Mouse (Mus musculus) stomach, postnatal 0 days (tissue): ENCODE data around the gene Prkd2. TPM values are rescaled to one million over a fixed set of nuclear protein-coding genes. Genes with fewer than 3 reads are reported as not detected.

Experiments used
- ATAC-seq: fragments of 200-750 bp; cut with Nextera tagmentation; 2 replicates; pipeline ENCODE4 v1.8.0; 2017; ENCODE audit not compliant: low FRiP score, low TSS enrichment
- DNase-seq: peaks from one replicate; pipeline ENCODE4 v3.0.0-alpha.2; 2016; ENCODE audit warnings: low spot score
- H3K27ac ChIP-seq: fragments of 300-500 bp; sonication (generic); replicated peaks from 2 replicates; pipeline ENCODE4 v1.5.1; 2014; ENCODE audit warnings: mild to moderate bottlenecking, control low read depth
- H3K27me3 ChIP-seq: fragments of 300-500 bp; sonication (generic); 2 replicates; pipeline ENCODE4 v1.6.1; 2014; ENCODE audit warnings: low read length; ENCODE audit not compliant: control insufficient read depth, insufficient read depth
- H3K36me3 ChIP-seq: fragments of 300-500 bp; sonication (generic); 2 replicates; pipeline ENCODE4 v1.6.1; 2014; ENCODE audit warnings: low read length, mixed read lengths; ENCODE audit not compliant: control insufficient read depth, insufficient read depth
- H3K4me1 ChIP-seq: fragments of 300-500 bp; sonication (generic); replicated peaks from 2 replicates; pipeline ENCODE4 v1.6.1; 2014; ENCODE audit warnings: antibody characterized with exemption; ENCODE audit not compliant: control insufficient read depth, insufficient read depth
- H3K4me2 ChIP-seq: fragments of 300-500 bp; sonication (generic); replicated peaks from 2 replicates; pipeline ENCODE4 v1.6.1; 2014; ENCODE audit warnings: low read depth, mild to moderate bottlenecking, control low read depth, moderate library complexity
- H3K4me3 ChIP-seq: fragments of 300-500 bp; sonication (generic); 2 replicates; pipeline ENCODE4 v1.5.1; 2014; ENCODE audit warnings: low read depth, low read length, control low read depth
- H3K9ac ChIP-seq: fragments of 300-500 bp; sonication (generic); 2 replicates; pipeline ENCODE4 v1.6.1; 2014; ENCODE audit warnings: mild to moderate bottlenecking, low read length, control low read depth, mixed read lengths
- H3K9me3 ChIP-seq: fragments of 300-500 bp; sonication (generic); 2 replicates; pipeline ENCODE4 v1.6.1; 2016; ENCODE audit warnings: low read length; ENCODE audit not compliant: control insufficient read depth
- CTCF ChIP-seq: IDR thresholded peaks from 2 replicates; pipeline ENCODE4 v1.5.1; 2016; ENCODE audit warnings: antibody characterized with exemption, low read depth, mild to moderate bottlenecking, moderate library complexity
- EP300 ChIP-seq: optimal IDR thresholded peaks from 2 replicates; pipeline ENCODE3; 2016; ENCODE audit warnings: antibody characterized with exemption
- WGBS: fragments of 180-500 bp; shearing (Covaris S2); extraction: QIAGEN DNeasy Blood & Tissue Kit; methylation state at CpG from one replicate; pipeline ENCODE4 v1.1.7; 2014; 5-methylcytosine and 5-hydroxymethylcytosine counted together
- polyA plus RNA-seq: library from polyadenylated mRNA; unstranded; fragments of >200 nt; fragmentation: Nextera tagmentation; extraction: Ambion mirVana; gene quantifications from 2 replicates; pipeline ENCODE4 v1.2.1, GENCODE M21; 2015

Gene Prkd2
- polyA plus RNA-seq, 1 experiment from 2014 or later, result 7.5 TPM

GRCm38 (mm10) chr7:16845820-16846167 is 3.1 kb downstream of the Prkd2 start:
- WGBS, result 32% methylated on average over 10 of the region's 10 CpGs

GRCm38 (mm10) chr7:16846775-16847174 is 4.1 kb downstream of the Prkd2 start:
- H3K9ac ChIP-seq, result no peak overlapping the region
- no peaks in the 10 kb centered on the region for H3K9me3 ChIP-seq
- peaks cover 5% of the 10 kb centered on the region; the same call in 1 of the 2 replicates for H3K4me1 ChIP-seq
- no peak overlapping the region for H3K4me2 ChIP-seq
- ATAC-seq (no peak), DNase-seq (no peak)
- H3K27ac ChIP-seq, result no peak overlapping the region
- H3K36me3 ChIP-seq, result peaks cover 11% of the 10 kb centered on the region; the same call in 1 of the 2 replicates
- H3K4me3 ChIP-seq, result no peak overlapping the region
- 91% methylated on average over 5 of the region's 5 CpGs for WGBS
- H3K27me3 ChIP-seq, result no peaks in the 10 kb centered on the region
- TF ChIP-seq CTCF, result no peak
- no peak for TF ChIP-seq EP300

More at GRCm38 (mm10) chr7:16845820-16846167, 3.1 kb downstream of the Prkd2 start:
- Histone ChIP-seq H3K4me2 (peak overlapping the region; percentile 97), H3K9me3 (no peaks in the 10 kb centered on the region), H3K27ac (peak overlapping the region; percentile 85), H3K4me3 (peak overlapping the region; percentile 67), H3K9ac (peak overlapping the region; percentile 84), H3K36me3 (0 out of 2 replicates have a peak, but pooled peaks cover 7% of the 10 kb centered on the region), H3K4me1 (peaks cover 5% of the 10 kb centered on the region; the same call in 1 of the 2 replicates), H3K27me3 (no peaks in the 10 kb centered on the region)
- no peak for TF ChIP-seq EP300
- no peak for TF ChIP-seq CTCF
- DNase-seq (peak; percentile 51), ATAC-seq (0 out of 2 replicates have a peak, but pooled peaks have one; percentile 1)

GRCm38 (mm10) chr7:16847507-16847906 is 4.8 kb downstream of the Prkd2 start:
- WGBS, result 85% methylated on average over 18 of the region's 19 CpGs
- no peaks in the 10 kb centered on the region for H3K27me3 ChIP-seq
- no peak for ATAC-seq
- no peak overlapping the region for H3K4me2 ChIP-seq
- H3K4me1 ChIP-seq, result peaks cover 5% of the 10 kb centered on the region; the same call in 1 of the 2 replicates
- DNase-seq, result no peak
- H3K9me3 ChIP-seq, result no peaks in the 10 kb centered on the region
- H3K27ac ChIP-seq, result no peak overlapping the region
- no peak overlapping the region for H3K9ac ChIP-seq
- H3K36me3 ChIP-seq, result peaks cover 15% of the 10 kb centered on the region
- no peak for TF ChIP-seq CTCF
- no peak for TF ChIP-seq EP300
- no peak overlapping the region for H3K4me3 ChIP-seq

DNA sequence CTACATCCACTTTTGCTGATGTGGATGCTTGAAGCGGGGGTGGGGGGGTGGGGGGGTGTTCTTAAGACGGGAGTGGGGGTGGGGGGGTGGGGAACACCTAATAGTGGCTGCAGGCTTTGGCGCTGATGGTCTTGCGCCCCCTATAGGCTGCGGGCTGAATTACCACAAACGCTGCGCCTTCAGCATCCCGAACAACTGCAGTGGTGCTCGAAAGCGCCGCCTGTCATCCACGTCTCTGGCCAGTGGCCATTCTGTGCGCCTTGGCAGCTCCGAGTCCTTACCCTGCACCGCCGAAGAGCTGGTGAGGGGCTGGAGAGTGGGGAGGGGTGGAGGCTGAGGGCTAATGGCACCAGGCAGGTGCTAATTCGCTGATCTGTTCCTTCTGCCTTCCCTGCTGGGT is 5.9 kb downstream of the Prkd2 start:
- peaks cover 15% of the 10 kb centered on the region for H3K36me3 ChIP-seq
- no peaks in the 10 kb centered on the region for H3K27me3 ChIP-seq
- H3K4me1 ChIP-seq, result peaks cover 5% of the 10 kb centered on the region; the same call in 1 of the 2 replicates
- H3K27ac ChIP-seq, result no peak overlapping the region
- no peaks in the 10 kb centered on the region for H3K9me3 ChIP-seq
- peak; percentile 44 for DNase-seq
- H3K4me3 ChIP-seq, result no peak overlapping the region
- ATAC-seq, result no peak
- 39% methylated on average over 17 of the region's 17 CpGs for WGBS
- peak; percentile 73 for TF ChIP-seq CTCF
- TF ChIP-seq EP300, result no peak
- H3K4me2 ChIP-seq, result no peak overlapping the region
- no peak overlapping the region for H3K9ac ChIP-seq

- Histone ChIP-seq H3K27me3 (no peaks in the 10 kb centered on the region), H3K27ac (no peak overlapping the region), H3K4me3 (no peak overlapping the region), H3K4me1 (no peaks in the 10 kb centered on the region), H3K9ac (no peak overlapping the region), H3K9me3 (no peaks in the 10 kb centered on the region), H3K36me3 (peaks cover 29% of the 10 kb centered on the region), H3K4me2 (no peak overlapping the region)
- DNase-seq (no peak), ATAC-seq (no peak)
- 93% methylated on average over 4 of the region's 4 CpGs for WGBS
- TF ChIP-seq EP300 (no peak), CTCF (no peak)
Measured at GRCm38 (mm10) chr7:16851636-16852035, 8.9 kb downstream of the Prkd2 start.

- Histone ChIP-seq H3K4me1 (no peaks in the 10 kb centered on the region), H3K27me3 (no peaks in the 10 kb centered on the region), H3K4me2 (peak overlapping the region; percentile 5; the same call in 1 of the 2 replicates), H3K27ac (peak overlapping the region; percentile 13; the same call in 1 of the 2 replicates), H3K36me3 (peaks cover 37% of the 10 kb centered on the region), H3K4me3 (no peak overlapping the region), H3K9ac (no peak overlapping the region), H3K9me3 (no peaks in the 10 kb centered on the region)
- no peak for TF ChIP-seq EP300
- no peak for TF ChIP-seq CTCF
- DNase-seq (peak; percentile 73), ATAC-seq (peak; percentile 71)
- 58% methylated on average over 14 of the region's 14 CpGs for WGBS
Measured at GRCm38 (mm10) chr7:16853302-16853831, 10.7 kb downstream of the Prkd2 start.
